Mouse (Mus musculus): Measurements from ENCODE around the gene Specc1l.
"Not testable (repeated sequence)": the region's sequence is repeated elsewhere in the genome, so short reads cannot be mapped to it uniquely, and the experiment has no call there.

Gene Specc1l

DNA sequence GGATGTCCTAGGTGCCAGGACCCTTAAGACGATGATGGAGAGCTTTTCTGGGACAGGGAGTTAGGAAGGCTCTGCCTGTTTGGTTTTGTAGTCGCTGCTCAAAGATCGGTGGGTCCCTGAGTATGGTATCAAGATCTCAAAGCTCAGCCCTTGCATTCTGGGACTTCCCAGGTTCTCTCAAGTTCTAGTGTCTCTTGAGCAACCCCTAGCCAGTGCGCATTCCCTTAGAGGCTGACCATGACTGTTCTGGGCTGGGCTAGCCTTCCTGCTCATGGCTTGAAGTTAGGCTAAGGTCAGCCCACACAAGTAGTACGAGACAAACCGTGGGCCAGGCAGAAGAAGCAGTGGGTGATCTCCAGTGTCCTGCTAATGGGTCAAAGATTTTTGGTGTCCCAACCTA is 106.3 kb downstream of the Specc1l start:
- DNase-seq, result no peak

DNA sequence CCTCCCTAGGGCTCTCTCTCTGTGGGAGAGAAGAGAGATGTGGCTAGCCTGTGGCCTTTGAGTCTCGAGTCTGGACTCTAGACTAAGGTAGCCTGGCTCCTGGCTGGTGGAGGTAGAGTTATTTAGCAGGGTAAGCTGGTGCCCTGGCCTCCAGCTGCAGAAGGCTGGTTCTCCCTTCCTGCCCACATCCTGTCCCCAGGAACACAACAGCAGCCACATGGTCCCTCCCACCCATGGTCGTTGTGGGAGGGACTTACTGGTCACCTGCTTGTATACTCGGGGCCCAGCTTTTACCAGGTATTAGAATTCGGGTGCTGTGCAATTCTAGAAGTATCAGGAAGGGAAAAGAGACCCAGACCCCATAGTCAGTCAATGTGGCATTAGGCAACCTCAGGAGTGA is 108.4 kb downstream of the Specc1l start:
- no peak for DNase-seq

DNA sequence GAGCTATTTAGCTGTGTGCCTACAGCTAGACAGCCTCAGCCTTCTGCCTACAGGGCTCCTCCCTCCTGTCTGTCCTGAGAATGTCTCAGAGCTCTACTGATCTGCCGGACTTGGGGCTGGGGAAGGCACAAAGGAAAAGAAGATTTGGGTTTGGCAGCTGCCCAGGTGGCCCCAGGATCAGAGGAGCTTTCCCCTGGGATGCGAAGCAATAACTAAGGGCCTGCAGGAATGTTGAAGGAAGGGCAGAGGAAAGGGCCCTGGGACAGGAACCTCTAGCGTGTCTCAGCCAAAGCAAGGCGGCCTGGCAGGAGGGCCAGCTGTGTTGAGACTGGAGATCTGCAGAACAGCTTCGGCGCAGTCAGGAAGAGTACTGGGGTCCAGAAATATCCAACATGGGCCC is 111.1 kb downstream of the Specc1l start:
- DNase-seq, result peak in 1 of 2 experiments; percentile 15

DNA sequence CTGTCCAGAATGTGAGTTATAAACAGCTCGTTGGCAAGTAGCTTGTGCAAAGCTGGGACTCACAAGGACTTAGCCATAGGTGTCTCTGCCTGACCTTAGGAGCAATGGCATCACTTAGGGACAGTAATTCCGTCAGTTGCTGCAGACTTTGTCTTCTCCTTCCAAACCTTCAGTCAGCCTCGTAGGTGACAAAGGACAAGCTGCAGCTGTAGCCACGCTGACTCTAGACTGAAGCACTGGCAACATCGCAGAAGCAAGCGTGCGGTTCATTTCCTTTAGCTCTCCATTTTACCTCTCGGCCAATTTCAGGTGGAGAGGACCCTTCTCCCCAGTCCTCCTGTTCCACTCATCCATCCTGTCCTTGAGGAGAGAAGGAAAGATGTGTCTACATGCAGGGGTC is 112.1 kb downstream of the Specc1l start:
- peak in 1 of 2 experiments; percentile 3 for DNase-seq

DNA sequence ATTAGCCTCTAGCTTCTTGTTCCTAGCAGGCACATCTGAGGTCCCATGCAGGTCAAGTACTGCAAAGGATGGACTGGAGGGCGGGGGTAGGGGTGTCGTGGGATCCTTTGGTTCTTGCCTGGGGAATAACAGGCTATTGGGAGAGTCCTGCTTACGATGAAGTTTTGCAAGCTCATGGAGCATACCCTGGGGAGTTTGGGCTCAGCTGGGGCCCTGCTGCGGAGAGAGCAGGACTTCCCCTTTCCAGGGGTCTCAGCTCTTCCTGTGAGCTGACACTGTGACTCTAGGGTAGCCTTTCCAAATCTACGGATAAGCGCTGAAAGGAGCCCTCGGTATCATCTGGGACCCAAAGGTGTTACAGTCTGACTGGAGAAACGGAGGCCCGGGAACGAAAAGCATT is 112.5 kb downstream of the Specc1l start:
- DNase-seq, result no peak

DNA sequence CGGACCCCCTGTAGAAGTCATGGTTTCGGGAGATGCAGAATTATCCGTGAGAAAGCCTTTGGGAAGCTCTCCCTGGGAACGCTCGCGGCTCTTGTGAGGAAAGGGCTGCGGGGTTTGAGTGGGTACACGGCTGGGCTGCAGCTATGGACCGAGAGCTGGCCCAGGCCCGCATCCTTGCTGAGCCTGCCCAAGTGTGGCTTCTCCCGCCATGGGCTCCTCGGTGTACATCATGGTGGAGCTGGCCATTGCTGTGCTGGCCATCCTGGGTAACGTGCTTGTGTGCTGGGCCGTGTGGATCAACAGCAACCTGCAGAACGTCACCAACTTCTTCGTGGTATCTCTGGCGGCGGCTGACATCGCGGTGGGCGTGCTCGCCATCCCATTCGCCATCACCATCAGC is 113.9 kb downstream of the Specc1l start:
- no peak for DNase-seq

DNA sequence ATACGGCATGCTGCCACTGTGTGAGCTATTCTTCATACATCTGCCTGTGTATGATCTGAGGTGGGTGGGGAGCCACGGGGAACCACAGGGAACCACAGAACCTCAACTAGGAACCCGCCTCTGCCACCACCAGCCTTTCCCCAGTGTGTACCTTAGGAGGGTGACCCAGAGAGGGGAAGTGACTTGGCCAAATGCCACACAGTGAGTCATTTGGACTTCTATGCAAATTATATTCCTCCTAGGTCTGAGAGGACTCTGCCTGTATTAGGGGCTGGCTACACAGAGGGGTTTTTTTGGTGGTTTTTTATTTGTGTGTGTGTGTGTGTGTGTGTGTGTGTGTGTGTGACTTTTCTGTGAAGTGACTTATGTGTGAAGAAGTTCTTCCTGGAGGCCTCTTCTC is 114.7 kb downstream of the Specc1l start:
- DNase-seq, result no peak

DNA sequence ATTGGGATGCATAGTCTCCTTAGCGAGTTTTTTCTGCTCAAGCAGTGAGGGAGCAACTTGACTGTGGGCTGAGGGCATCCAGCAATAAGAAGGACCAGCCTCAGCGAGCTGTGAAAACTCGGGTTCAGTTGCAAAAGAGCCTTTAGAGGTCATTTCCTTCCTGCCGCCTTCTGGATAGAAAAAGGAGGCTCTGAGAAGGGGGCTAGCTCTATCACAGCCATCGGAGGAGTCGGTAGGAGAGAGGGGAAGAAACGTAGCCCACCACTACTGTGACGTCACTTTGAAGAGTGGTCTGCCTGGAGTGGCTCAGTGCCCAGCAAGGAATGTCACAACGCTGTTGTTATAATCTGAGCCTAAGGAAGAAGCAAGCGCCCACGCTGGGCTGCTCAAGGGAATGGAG is 115.2 kb downstream of the Specc1l start:
- no peak for DNase-seq

DNA sequence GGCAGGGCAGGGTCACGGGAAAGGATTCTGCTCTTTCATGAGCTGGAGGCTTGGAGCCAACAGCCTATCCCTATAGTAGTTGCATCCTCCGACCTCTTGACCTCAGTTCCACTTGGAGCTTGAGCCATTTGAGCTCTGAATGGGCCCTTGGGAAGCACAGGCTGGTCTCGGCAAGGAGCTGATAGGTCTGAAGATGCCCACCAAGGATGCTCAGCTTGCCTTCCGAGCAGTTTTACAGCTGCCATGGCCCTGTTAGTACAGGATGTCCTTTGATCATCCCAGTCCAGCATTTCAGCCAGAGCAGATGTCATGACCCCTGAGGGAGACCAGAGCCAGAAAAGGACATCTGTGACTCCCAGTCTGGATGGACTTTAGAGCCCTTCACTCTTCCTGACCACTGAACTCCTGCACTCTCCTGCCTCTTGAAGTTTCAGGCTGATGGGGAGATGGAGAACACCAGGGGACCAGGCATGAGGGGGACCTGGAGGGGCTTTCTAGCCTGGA is 116.4 kb downstream of the Specc1l start:
- DNase-seq, result no peak

DNA sequence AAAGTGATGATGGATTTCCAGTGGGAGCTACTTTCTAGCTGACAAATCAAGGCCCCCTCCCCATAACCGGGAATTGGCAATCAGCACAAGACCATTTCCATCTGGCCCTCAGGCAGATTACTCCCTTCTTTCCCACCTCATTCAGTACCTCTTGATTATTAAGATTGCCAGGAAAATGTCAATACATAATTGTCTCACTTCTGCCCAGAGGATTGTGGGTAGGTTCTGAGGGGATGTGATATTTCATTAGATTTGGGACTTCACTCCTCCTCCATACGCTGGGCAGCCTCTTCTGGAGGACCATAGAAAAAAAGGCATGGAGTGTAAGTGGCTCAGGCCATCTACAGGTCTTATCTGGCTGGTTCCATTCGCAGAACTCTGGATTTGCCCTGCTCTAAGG is 120.4 kb downstream of the Specc1l start:
- DNase-seq, result no peak

DNA sequence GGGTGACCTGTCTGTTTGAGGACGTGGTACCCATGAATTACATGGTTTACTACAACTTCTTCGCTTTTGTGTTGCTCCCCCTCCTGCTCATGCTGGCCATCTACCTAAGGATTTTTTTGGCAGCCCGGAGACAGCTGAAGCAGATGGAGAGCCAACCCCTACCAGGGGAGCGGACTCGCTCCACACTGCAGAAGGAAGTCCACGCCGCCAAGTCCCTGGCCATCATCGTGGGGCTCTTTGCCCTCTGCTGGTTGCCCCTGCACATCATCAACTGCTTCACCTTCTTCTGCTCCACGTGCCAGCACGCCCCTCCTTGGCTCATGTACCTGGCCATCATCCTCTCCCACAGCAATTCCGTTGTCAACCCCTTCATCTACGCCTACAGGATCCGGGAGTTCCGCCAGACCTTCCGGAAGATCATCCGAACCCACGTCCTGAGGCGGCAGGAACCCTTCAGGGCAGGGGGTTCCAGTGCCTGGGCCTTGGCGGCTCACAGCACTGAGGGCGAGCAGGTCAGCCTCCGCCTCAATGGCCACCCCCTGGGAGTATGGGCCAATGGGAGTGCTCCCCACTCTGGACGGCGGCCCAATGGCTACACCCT is 121.4 kb downstream of the Specc1l start:
- peak; percentile 64 to 65 for DNase-seq

DNA sequence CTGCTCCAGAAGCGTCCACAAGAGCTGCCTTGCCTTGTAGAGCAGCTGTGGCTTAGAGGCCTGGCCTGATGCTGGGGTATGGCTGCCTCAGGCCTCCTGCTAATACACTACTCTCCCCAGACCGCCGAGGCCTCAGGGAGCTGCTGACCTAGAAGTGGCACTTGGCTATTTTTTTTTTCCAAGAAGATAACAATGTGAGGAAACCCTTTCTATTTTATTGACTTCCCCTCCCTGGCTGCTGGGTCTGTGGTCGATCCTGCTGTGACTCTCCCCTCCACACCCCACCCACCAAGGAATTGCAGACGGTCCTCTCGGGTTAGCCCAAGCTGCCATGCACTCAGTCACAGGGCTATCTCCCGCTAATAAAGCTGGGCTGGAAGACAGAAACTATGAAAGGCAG is 122.3 kb downstream of the Specc1l start:
- no peak for DNase-seq

DNA sequence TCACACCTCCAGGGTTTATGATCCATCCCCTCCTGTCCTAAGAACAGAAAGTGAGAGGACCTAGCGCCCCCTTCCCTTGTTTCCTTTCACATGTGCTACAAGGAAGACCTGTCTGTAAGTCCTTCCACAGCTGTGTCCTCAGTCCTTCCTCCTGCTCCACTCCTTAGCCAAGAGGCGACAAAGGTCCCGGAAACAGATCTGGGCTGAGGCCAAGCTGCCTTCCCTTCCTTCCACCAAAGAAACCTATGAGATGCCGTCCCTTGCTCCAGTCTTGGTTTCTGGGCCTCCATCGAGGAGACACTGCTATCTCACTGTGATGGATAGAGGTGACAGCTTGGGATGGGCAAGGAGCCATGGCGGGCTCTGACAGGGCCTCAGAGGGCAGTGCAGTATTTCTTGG is 123.2 kb downstream of the Specc1l start:
- no peak for DNase-seq

DNA sequence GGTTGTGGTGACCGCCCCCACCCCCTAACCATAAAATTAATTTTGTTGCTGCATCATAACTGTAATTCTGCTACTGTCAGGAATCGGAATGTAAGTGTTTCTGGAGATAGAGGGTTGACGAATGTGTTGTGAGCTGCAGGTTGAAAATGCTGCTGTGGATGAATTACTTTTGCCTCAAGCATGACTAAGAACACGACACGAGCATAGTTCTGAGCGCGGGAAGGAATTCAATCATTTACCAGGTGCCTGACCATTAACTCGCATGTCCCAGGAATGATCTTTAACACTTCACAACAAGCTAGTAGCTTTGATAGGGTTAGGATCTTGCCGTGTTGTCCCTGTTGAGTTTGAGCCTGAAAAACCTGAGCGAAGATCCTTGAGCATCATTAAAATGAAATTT is 125.4 kb downstream of the Specc1l start:
- DNase-seq, result no peak

DNA sequence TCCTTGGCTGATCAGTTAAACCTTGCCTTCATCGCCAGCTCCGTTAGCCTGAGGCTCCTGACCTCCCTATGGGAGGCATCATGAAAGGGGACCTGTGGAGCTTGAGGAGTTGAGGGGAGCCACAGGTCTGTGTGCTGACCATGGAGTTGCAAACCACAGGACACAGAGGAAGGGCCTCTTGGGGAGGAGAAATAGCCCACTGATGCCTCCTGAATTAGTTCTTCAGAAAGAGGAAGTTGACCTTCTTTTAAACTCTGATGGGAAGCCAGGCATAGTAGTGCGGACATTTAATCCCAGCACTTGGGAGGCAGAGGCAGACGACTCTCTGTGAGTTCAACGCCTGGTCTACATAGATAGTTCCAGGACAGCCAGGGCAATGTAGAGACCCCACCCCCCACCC is 127.0 kb downstream of the Specc1l start:
- no peak for DNase-seq

DNA sequence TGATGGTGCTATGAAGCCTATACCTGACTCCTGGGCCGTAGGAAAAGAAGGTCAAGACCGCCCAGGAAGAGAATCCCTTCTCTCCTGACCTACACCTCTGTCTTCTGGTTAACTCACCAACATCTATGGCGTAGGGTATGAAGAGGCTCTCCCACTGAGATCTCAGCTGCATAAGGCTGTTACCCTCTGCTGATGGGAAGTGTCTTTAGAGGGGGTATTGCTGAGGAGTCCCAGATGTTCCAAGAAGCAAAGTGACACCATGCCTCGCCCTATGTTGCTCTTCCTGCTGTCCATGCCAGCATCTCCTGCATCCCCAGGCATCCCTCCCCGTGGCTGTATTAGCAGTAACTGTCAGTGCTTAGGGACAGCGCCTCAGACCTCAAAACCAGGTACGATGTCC is 127.5 kb downstream of the Specc1l start:
- DNase-seq, result no peak

DNA sequence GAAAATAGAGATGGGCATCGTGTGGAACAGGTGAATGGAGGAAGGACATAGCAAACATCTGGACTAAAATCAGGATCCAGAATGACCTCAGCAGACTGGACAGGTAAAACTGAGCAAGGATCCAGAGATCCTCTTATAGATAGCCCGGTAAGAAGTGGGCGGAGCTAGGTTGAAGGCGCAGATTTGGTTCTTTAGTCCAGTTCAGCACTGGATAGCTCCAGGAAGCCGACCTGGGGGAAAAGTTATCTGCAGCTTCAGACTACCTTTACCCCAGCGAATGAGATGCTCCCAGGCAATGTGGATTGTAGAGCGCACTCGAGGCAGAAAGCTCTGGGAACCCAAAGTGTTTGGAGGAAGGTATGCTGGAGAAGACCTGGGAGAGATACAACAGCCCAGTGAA is 130.1 kb downstream of the Specc1l start:
- no peak for DNase-seq

DNA sequence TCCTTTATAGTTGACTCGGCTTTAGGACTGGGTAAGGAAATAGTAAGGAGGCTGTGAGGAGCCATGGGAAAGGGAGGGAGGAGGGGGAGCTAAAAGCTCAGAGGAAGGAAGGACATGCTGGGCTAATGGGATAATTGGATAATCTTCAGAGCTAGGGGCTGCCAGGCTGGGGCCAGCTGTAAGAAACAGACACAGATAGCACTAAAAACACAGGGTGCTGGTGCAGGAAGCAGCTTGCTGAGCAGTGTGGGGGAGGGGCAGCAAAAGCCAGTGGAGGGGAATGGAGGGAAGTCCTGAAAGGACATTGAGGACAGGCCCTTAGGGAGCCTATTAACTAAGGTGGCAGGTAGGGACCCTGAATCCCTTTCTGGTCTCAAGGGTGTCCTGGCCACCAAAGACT is 132.7 kb downstream of the Specc1l start:
- not testable (repeated sequence) for DNase-seq

DNA sequence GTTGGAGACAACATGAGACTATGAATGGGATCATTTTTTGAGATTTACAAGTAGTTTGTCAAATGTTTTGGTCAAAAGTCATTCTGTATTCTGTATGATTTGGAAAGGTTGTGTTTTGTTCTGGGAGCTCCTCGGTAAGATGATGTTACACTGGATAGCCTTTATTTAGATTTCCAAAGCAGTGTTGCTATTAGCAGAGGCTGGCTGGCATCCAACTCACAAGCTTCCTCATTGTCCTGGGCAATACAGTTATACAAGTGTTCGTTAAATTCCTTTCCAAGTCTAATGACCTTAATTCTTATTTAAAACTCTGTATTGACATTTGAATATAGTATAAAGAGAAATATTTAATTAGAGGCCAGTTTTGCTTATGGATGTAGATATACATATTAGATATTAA is 133.4 kb downstream of the Specc1l start:
- DNase-seq, result peak in 1 of 2 experiments; percentile 30

DNA sequence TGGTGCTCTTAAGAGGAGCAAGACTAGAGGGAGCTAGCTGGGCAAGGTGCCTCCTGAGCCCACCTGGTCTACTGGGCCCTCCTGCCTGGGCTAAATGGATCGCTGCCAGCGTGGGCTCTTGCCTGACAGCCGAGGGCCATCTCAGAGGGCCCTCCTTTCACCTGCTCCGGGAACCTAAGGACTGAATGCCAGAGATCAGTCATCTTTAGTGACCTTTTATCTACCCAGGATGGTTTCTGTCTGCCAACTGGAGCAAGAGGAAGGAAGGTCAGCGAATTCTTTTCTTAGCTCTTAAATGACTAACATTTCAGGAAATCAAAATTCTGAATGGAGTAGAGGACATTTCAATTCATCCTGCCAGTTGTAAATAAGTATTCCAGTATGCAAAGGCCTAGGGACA is 138.7 kb downstream of the Specc1l start:
- no peak for DNase-seq

DNA sequence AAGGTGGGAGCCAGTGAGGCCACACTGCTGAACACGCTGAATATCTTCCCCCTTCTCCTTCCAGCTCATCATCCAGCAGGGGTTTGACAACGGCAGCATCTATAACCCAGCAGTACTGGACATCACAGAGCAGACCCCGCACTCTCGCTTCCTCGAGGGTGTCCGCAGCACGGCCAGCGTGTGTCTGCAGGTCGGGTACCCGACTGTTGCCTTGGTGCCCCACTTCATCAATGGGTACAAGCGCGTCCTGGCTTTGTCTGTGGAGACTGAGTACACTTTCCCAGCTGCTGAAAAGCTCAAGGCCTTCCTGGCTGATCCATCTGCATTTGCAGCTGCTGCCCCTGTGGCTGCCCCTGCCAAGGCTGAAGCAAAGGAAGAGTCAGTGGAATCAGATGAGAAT is 140.7 kb downstream of the Specc1l start:
- DNase-seq, result no peak

DNA sequence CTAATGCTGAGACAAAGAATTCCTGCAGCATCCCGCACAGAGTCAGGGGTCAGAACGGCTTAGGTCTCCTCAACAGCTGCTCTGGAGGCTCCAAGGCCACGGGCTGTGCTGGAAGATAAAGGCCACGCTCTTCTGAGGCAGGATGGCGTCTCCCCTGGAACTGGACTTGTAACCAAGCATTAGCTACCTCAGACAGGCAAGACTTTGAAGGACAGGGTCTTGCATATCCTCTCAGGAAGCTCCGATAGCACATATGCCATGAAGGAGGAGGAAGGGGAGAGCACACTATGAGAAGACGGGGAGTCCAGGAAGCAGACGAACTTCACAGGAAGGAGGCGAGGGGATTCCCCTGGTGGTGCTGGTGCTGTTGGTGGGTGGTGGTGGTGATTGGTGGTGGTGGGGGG is 142.0 kb downstream of the Specc1l start:
- DNase-seq, result not testable (repeated sequence)

DNA sequence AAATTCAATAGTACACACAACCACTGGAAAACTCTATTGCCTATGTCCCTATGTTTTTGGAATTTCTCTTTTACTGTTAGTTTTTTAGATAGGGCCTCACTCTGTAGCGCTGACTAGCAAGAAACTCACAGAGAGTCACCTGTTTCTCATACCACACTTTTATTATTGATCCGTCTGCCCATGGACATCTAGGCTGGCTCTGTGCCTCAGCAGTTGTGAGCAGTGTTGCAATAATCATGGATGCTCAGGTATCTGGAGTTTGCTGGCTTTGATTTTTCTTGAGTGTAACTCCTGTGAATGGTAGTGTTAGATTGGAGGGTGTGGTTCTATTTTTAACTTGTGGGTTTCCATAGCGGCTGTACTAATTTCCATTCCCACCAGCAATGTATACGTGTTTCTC is 143.5 kb downstream of the Specc1l start:
- DNase-seq, result no peak

All from cerebellum, postnatal 25 days (tissue).